Mouse (Mus musculus) lung, postnatal 36 days (tissue): ENCODE measurements around the gene Rgs6.
A peak's percentile ranks its signal among the peaks of the same experiment; 100 is the strongest.

Source experiments
- DNase-seq: peaks from one replicate; pipeline ENCODE4 v3.0.0; 2022; ENCODE audit warnings: mixed read lengths

Rgs6 gene

DNA sequence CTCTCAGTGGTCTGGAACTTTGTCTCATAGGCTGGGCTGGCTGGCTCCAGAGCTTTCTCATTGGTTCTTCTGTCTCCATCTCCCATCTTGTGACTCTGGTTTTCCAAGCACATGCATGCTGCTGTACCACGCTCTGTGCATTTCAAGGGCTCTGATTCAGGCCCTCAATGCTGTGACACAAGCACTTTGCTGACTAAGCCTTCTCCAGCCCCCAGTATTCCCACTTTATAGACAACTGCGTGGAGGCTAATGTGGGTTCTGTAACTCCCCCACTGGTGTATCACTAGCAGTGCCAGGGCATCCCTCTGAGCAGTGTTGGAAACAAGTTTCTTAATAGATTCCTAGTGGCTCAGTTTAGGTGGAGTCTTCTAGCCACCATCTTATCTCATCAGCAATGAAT is 174.0 kb downstream of the Rgs6 start:
- no peak for DNase-seq

GRCm38 (mm10) chr12:82768726-82769125 is 180.6 kb downstream of the Rgs6 start:
- no peak for DNase-seq

- DNase-seq = no peak
These were observed 184.1 kb downstream of the Rgs6 start for GRCm38 (mm10) chr12:82772215-82772614.

GRCm38 (mm10) chr12:82774576-82774975 is 186.5 kb downstream of the Rgs6 start:
- DNase-seq = no peak

GRCm38 (mm10) chr12:82776686-82777085 is 188.6 kb downstream of the Rgs6 start:
- no peak for DNase-seq

GRCm38 (mm10) chr12:82780936-82781335 is 192.8 kb downstream of the Rgs6 start:
- DNase-seq = no peak

DNA sequence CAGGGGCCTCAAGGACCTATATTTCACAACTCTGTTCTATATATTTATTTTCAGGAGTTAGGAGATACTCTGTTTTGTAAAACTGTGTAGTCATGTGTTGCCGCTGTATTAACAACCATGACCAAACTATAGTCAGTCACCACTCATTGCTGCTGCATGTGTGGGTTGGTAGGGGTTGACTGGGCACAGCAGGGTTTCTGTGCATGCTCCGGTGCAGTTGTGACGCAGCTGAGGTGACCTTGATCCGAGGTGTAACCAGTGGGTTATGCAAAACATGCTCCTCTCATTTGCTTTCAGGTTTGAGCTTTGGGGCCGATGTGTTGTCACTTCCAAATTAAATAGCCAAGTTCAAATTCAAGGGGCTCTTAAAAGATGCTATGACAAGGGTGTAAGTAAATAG is 193.3 kb downstream of the Rgs6 start:
- DNase-seq = no peak

GRCm38 (mm10) chr12:82792122-82792521 is 204.0 kb downstream of the Rgs6 start:
- no peak for DNase-seq

GRCm38 (mm10) chr12:82799892-82800291 is 211.8 kb downstream of the Rgs6 start:
- DNase-seq = no peak

- DNase-seq = no peak
These were observed 213.6 kb downstream of the Rgs6 start for GRCm38 (mm10) chr12:82801736-82802135.

DNA sequence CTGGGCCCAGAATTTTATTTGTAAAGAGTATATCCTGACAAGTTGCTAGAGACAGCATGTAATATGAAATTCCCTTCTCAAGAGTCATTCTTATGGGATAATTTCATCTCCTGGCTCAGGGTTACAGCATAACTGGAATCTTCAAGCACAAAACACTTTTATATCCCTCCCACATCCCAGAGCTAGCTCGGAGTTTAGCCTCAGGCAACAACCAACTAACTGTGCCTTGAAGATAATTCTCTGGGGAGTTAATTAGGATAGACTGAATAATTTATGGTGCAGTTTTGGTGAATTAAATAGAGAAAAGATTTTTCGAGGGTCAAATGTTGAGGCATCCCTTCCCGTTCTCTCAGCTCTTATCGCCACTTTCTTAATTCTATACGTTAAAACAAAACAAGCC is 214.6 kb downstream of the Rgs6 start:
- DNase-seq = no peak

GRCm38 (mm10) chr12:82805167-82805566 is 217.1 kb downstream of the Rgs6 start:
- DNase-seq = no peak

GRCm38 (mm10) chr12:82810631-82811030 is 222.5 kb downstream of the Rgs6 start:
- no peak for DNase-seq

DNA sequence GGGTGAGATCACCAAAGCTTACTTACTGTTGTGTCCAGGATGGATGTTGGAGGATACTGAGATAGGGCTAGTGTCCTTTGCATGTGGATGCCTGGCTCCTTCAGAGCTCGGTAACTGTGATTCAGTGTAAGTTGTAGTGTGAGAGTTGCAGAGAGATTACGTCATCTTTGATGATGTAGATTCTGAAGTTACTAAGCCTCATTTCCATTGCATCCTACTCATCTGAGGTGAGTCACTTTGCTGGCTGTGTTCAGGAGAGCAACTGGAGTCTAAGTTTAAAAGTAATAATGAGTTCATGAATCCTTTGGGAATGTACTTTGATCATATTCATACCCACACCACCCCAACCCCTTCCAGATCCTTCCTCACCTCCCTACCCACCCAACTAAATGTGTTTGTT is 227.9 kb downstream of the Rgs6 start:
- DNase-seq = no peak

GRCm38 (mm10) chr12:82819328-82819727 is 231.2 kb downstream of the Rgs6 start:
- DNase-seq = no peak

GRCm38 (mm10) chr12:82819991-82820390 is 231.9 kb downstream of the Rgs6 start:
- no peak for DNase-seq

DNA sequence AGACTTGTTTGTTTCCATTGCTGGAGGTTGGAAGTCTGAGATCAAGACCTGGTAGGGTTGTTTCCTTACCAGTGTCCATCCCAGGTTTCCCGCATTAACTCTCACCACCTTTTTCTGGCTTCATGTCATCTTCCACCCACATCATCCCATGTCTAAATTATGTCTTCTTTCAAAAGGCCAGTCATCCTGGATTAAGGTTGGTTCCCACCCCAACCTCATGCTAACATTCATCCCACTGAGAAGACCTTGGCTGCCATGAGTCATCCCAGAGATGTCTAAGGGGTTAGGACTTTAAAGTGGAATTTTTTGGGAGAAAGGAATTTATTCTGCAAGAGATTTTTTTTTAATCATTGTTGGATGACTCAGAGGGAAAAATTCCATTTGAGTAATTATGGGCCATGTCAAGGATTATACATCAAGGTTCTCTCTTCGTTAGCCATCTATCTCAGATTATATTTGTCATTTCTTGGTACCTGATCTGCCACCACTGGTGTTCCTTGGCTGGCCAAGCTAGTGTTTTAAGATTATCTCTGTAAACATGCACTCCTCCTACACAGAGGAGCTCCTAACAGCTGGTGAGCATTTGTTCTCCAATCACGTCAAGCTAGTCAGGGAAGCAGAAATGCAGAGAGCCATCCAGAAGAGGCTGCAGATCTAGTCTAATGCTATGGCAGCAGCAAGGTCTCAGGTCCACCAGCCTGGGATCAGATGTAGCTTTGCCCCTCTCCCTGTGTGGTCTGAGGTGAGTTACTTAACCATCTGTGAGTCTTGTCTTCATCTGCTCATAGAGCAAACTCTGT is 234.9 kb downstream of the Rgs6 start:
- DNase-seq = no peak

DNA sequence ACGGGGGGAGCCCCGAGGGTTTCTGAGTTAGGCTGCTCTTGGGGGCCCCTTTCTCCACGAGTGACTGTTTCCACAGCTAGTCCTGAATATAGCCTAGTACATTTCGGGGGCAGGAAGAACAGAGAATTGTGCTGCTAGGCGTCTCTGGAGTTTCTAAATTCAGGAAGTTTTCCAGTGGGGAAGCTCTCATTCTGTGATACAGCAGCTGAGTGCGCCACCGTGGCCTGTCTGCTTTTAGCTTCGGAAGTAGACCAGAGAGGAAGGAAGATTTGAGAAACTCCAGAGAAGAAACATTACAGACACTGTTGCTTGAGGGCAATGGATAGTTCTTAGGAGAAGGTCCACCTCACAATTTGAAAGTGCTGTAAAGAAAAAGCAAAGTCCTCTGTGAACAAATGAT is 242.2 kb downstream of the Rgs6 start:
- DNase-seq = no peak

DNA sequence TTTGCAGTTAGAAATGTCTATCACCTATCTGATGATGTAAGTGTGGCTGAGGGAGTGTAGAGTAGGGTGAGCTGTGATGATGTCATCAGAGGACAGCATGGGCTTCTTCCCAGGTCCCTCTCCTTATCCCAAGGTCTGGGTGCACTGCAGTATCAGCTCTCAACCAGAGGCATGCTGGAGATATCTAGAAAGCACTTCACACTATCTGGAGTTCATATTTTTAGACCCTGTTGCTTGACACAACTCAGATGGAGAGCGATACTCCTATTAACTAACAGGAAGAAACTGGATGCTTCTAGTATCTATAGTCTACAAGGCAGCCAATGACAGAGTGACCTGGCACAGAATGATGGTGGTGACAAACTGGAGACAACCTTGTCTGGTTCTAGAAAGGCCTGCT is 250.5 kb downstream of the Rgs6 start:
- DNase-seq = no peak

DNA sequence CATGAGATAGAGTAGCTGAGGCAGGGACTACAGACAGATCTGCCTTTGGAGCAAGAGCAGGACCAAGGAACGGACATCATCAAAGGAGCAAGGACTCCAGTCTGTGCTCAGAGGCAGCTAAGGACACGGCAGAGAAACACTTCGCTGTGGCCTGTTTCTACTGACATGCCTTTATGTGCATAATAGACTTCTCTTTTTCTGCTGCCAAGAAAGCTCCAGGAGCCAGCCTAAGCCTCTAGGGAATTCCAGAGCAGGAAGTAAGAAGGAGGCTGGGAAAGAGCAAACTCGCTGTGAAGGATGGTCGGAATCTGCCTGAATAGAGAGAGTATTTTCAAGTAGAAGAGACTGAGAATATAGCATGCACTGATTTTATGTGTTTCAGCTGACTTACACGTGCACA is 253.5 kb downstream of the Rgs6 start:
- peak; percentile 12 for DNase-seq

DNA sequence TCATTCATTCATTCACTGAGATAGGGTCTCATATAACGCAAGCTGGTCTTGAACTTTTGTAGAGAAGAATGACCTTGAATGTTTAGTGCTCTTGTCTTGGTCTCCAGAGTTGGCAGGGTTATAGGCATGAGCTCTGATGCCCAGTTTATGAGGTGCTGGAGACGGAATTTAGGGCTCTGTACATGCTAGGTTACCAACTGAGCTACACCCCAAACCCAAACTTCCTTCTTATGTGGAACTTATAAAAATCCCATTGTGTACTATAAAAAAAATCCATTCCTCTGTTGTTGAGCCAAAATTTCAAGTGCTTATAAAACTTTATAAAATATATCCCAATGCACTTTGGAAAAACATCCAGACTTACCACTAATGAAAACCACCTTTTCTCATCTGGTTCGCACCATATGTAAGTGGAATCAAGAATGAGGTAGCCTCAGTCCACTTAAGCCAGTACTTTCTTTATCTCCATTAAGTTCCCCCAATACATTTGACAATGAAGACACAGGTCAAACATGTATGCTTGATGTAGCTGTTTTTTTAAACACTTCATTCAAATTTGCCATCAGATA is 260.3 kb downstream of the Rgs6 start:
- DNase-seq = no peak

- no peak for DNase-seq
These were observed 266.8 kb downstream of the Rgs6 start for GRCm38 (mm10) chr12:82854902-82855301.

GRCm38 (mm10) chr12:82855333-82856107 is 267.4 kb downstream of the Rgs6 start:
- no peak for DNase-seq

GRCm38 (mm10) chr12:82865686-82866085 is 277.6 kb downstream of the Rgs6 start:
- no peak for DNase-seq
